Mouse (Mus musculus) forebrain, embryonic 16.5 days (tissue): ENCODE data around the gene Arsb. TPM values are rescaled to one million over a fixed set of nuclear protein-coding genes. Genes with fewer than 3 reads are reported as not detected.

Experiments
- ATAC-seq: fragments of 200-750 bp; cut with Nextera tagmentation; 2 replicates; pipeline ENCODE4 v1.8.0; 2017; ENCODE audit warnings: mild to moderate bottlenecking, moderate library complexity
- H3K27ac ChIP-seq: fragments of 300-500 bp; sonication (generic); 2 replicates; pipeline ENCODE4 v1.5.1; 2014; ENCODE audit warnings: low read length, control low read depth
- H3K27me3 ChIP-seq: fragments of 300-500 bp; sonication (generic); replicated peaks from 2 replicates; pipeline ENCODE4 v1.6.1; 2014; ENCODE audit warnings: low read length; ENCODE audit not compliant: control insufficient read depth, insufficient read depth
- H3K36me3 ChIP-seq: fragments of 300-500 bp; sonication (generic); 2 replicates; pipeline ENCODE4 v1.6.1; 2014; ENCODE audit not compliant: control insufficient read depth, insufficient read depth
- H3K4me1 ChIP-seq: fragments of 300-500 bp; sonication (generic); replicated peaks from 2 replicates; pipeline ENCODE4 v1.6.1; 2014; ENCODE audit warnings: low read length; ENCODE audit not compliant: control insufficient read depth, insufficient read depth
- H3K4me2 ChIP-seq: fragments of 300-500 bp; sonication (generic); 2 replicates; pipeline ENCODE4 v1.6.1; 2014; ENCODE audit warnings: mild to moderate bottlenecking, low read length, control low read depth
- H3K4me3 ChIP-seq: fragments of 300-500 bp; sonication (generic); replicated peaks from 2 replicates; pipeline ENCODE4 v1.5.1; 2014; ENCODE audit warnings: mild to moderate bottlenecking, low read length, control low read depth
- H3K9ac ChIP-seq: fragments of 300-500 bp; sonication (generic); replicated peaks from 2 replicates; pipeline ENCODE4 v1.6.1; 2014; ENCODE audit warnings: low read depth, low read length, control low read depth
- H3K9me3 ChIP-seq: fragments of 300-500 bp; sonication (generic); 2 replicates; pipeline ENCODE4 v1.6.1; 2016; ENCODE audit warnings: low read length; ENCODE audit not compliant: control insufficient read depth
- WGBS: fragments of 180-500 bp; shearing (Covaris S2); extraction: QIAGEN DNeasy Blood & Tissue Kit; methylation state at CpG from one replicate; pipeline ENCODE4 v1.1.7; 2014; 5-methylcytosine and 5-hydroxymethylcytosine counted together
- polyA plus RNA-seq: library from polyadenylated mRNA; unstranded; fragments of >200 nt; fragmentation: Nextera tagmentation; extraction: Ambion mirVana; gene quantifications from 2 replicates; pipeline ENCODE4 v1.2.1, GENCODE M21; 2015

The Arsb gene
- polyA plus RNA-seq: 9.7 and 10.2 TPM in 2 replicates

DNA sequence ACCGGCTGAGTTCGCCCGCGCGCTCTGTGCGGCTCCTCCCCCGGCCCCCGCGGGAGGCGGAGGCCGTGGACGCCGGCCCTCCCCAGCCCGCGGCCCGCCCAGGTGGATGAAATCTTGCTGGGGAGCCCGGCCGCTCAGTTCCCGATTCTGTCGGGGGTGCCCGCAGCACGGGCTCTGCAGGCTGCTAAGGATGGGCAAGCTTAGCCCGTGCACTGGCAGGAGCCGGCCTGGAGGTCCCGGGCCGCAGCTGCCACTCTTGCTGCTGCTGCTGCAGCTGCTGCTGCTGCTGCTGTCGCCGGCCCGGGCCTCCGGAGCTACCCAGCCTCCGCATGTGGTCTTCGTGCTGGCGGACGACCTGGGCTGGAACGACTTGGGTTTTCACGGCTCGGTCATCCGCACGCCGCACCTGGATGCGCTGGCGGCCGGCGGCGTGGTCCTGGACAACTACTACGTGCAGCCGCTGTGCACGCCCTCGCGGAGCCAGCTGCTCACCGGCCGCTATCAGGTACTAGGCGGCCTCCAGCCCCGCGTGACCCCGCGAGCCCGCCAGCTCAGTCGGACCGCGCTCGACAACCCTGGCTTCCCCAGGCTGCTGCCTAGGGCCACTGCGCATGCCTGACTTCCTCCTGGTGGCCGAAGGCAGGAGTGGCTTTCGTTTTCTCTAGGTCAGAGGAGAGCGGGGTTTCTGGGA, at the start of gene Arsb:
TSS of gene Arsb (plus strand) at position 43 of the 691 bp plus-strand sequence.
- Histone ChIP-seq H3K27me3 (no peaks in the 10 kb centered on the region), H3K4me2 (peak within 1 kb of the TSS; percentile 97), H3K4me1 (peaks cover 12% of the 10 kb centered on the region), H3K36me3 (no peaks in the 10 kb centered on the region), H3K4me3 (peak within 1 kb of the TSS; percentile 82), H3K27ac (peak within 1 kb of the TSS; percentile 77), H3K9ac (peak within 1 kb of the TSS; percentile 95), H3K9me3 (no peaks in the 10 kb centered on the region)
- ATAC-seq: peak; percentile 89
- under 1% methylated on average over 66 of the region's 66 CpGs for WGBS

GRCm38 (mm10) chr13:93721916-93722315, 49.5 kb upstream of the Arsb start:
- Histone ChIP-seq H3K9ac (no peak overlapping the region), H3K4me3 (no peak overlapping the region), H3K36me3 (no peaks in the 10 kb centered on the region), H3K4me1 (peaks cover 2% of the 10 kb centered on the region), H3K4me2 (no peak overlapping the region), H3K27me3 (no peaks in the 10 kb centered on the region), H3K9me3 (no peaks in the 10 kb centered on the region), H3K27ac (peak overlapping the region; percentile 70; the same call in 1 of the 2 replicates)
- ATAC-seq: peak; percentile 59
- WGBS: 70% methylated on average over 4 of the region's 4 CpGs

- Histone ChIP-seq H3K36me3 (no peaks in the 10 kb centered on the region), H3K27ac (no peak overlapping the region), H3K4me1 (peaks cover 2% of the 10 kb centered on the region), H3K9me3 (no peaks in the 10 kb centered on the region), H3K4me3 (no peak overlapping the region), H3K4me2 (no peak overlapping the region), H3K27me3 (no peaks in the 10 kb centered on the region), H3K9ac (no peak overlapping the region)
- WGBS: 91% methylated on average over 3 of the region's 3 CpGs
- no peak for ATAC-seq
Observed at GRCm38 (mm10) chr13:93723455-93723854, 48.0 kb upstream of the Arsb start.

GRCm38 (mm10) chr13:93724206-93724605, 47.2 kb upstream of the Arsb start:
- H3K4me3 ChIP-seq: no peak overlapping the region
- H3K36me3 ChIP-seq: no peaks in the 10 kb centered on the region
- no peak overlapping the region for H3K4me2 ChIP-seq
- no peaks in the 10 kb centered on the region; the same call in 1 of the 2 replicates for H3K4me1 ChIP-seq
- H3K9ac ChIP-seq: no peak overlapping the region
- no peak for ATAC-seq
- WGBS: 47% methylated on average over 2 of the region's 2 CpGs
- H3K27me3 ChIP-seq: no peaks in the 10 kb centered on the region
- H3K9me3 ChIP-seq: no peaks in the 10 kb centered on the region
- no peak overlapping the region for H3K27ac ChIP-seq

DNA sequence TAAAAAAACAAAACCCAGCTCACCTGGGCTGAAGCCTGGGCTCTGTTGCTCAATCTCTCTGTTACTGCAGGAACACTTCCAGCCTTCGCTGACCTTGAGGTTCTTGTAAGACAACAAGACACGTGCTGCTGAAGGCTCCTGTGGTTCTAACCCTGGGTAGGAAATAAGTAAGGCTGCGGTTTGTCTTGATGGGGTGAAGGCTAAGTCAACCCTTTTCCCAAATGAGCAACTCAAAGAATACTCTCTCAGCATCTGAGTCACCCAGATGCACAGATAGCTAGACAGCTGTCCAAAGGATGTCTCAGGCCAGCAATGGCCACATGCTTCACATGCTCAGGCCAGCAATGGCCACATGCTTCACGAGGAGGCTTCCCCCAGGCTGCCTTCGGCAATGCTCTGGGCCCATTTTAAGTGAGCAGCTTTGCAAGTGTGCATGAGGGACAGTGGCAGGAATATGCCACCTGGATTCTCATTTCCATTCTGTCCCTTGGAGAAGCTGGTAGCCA, 36.2 kb upstream of the Arsb start:
- Histone ChIP-seq H3K4me1 (no peaks in the 10 kb centered on the region), H3K4me3 (no peak overlapping the region), H3K9ac (no peak overlapping the region), H3K27ac (no peak overlapping the region), H3K9me3 (no peaks in the 10 kb centered on the region; the same call in 1 of the 2 replicates), H3K4me2 (no peak overlapping the region), H3K27me3 (no peaks in the 10 kb centered on the region), H3K36me3 (no peaks in the 10 kb centered on the region)
- 91% methylated on average over 5 of the region's 5 CpGs for WGBS
- no peak for ATAC-seq

GRCm38 (mm10) chr13:93744118-93744517, 27.3 kb upstream of the Arsb start:
- no peaks in the 10 kb centered on the region for H3K27me3 ChIP-seq
- no peak overlapping the region for H3K9ac ChIP-seq
- H3K36me3 ChIP-seq: no peaks in the 10 kb centered on the region
- no peaks in the 10 kb centered on the region for H3K4me1 ChIP-seq
- no peak overlapping the region for H3K4me2 ChIP-seq
- ATAC-seq: no peak
- H3K27ac ChIP-seq: no peak overlapping the region
- 35% methylated on average over 8 of the region's 8 CpGs for whole genome bisulfite sequencing
- no peak overlapping the region for H3K4me3 ChIP-seq
- no peaks in the 10 kb centered on the region for H3K9me3 ChIP-seq

DNA sequence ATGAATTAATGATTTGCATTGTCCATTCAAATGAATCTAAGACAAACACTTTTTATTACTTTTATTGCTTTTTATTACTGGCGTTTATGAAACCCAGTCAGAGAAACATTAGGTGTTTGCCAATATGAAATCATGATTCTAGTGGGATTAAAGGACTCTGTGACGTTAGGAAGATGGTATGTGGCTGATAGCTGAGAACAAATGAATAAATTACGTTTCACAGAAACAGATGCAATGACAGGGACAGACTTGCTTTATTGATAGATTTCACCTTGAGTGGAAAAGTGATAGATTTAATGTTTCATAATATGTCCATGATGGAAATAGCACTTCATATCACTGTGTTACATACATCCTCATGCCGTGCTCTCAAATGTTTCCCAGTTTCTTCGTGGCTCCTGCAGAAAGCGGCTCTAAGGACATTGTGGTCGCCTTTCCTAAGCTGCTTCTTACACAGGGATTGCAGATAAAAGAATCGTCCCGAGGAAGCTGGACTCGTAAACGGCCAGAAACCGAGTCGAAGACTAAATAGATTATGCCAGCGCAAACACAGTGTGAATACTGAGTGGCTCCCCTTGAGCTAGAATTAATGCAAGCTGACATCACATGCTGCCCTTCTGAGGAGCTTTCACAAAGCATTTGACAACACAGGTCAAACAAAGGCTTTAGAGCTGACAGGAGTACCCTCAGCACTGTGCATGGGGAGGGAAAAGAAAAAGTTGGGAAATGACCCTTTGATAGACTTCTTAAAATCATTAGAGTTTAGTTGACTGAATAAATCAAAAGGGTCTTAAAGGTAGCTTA, 18.6 kb upstream of the Arsb start:
- H3K9me3 ChIP-seq: no peaks in the 10 kb centered on the region
- 0 out of 2 replicates have a peak overlapping the region, but pooled peaks have one; percentile 11 for H3K9ac ChIP-seq
- no peaks in the 10 kb centered on the region for H3K27me3 ChIP-seq
- no peak overlapping the region for H3K4me3 ChIP-seq
- WGBS: 21% methylated on average over 14 of the region's 14 CpGs
- no peaks in the 10 kb centered on the region for H3K36me3 ChIP-seq
- H3K4me1 ChIP-seq: peaks cover 4% of the 10 kb centered on the region
- peak; percentile 84 for ATAC-seq
- H3K4me2 ChIP-seq: peak overlapping the region; percentile 25; the same call in 1 of the 2 replicates
- no peak overlapping the region for H3K27ac ChIP-seq

DNA sequence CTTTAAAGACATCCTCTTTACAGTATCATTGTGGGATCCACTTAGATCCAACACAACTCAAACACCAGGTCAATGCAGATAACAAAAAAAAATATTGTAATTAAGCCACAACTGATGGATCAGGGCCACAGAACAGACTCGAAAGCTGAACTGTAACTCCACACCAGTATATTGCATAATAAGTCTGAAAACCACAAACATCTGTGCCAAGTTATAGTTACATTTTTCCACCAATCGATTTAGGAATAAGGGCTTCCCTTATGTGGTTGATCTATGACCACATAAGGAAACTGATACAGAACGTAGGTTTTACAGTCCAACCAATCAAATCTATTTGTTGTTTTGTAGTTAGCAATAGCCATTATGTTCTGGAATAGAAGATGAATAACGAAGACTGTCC, 16.3 kb upstream of the Arsb start:
- ATAC-seq: no peak
- H3K9me3 ChIP-seq: no peaks in the 10 kb centered on the region
- no peak overlapping the region for H3K9ac ChIP-seq
- H3K36me3 ChIP-seq: no peaks in the 10 kb centered on the region
- 92% methylated on average over 4 of the region's 4 CpGs for WGBS
- no peak overlapping the region for H3K4me3 ChIP-seq
- H3K27ac ChIP-seq: no peak overlapping the region
- no peak overlapping the region for H3K4me2 ChIP-seq
- H3K27me3 ChIP-seq: no peaks in the 10 kb centered on the region
- H3K4me1 ChIP-seq: peaks cover 10% of the 10 kb centered on the region

GRCm38 (mm10) chr13:93756674-93757073, 14.8 kb upstream of the Arsb start:
- no peak overlapping the region for H3K27ac ChIP-seq
- H3K4me2 ChIP-seq: no peak overlapping the region
- no peaks in the 10 kb centered on the region for H3K9me3 ChIP-seq
- H3K27me3 ChIP-seq: no peaks in the 10 kb centered on the region
- H3K4me1 ChIP-seq: peaks cover 10% of the 10 kb centered on the region
- H3K4me3 ChIP-seq: no peak overlapping the region
- 90% methylated on average over 7 of the region's 7 CpGs for WGBS
- no peaks in the 10 kb centered on the region for H3K36me3 ChIP-seq
- no peak for ATAC-seq
- no peak overlapping the region for H3K9ac ChIP-seq
